Comparison of ENCODE assay signal across 12 mouse cellular contexts in the genomic region with DNA sequence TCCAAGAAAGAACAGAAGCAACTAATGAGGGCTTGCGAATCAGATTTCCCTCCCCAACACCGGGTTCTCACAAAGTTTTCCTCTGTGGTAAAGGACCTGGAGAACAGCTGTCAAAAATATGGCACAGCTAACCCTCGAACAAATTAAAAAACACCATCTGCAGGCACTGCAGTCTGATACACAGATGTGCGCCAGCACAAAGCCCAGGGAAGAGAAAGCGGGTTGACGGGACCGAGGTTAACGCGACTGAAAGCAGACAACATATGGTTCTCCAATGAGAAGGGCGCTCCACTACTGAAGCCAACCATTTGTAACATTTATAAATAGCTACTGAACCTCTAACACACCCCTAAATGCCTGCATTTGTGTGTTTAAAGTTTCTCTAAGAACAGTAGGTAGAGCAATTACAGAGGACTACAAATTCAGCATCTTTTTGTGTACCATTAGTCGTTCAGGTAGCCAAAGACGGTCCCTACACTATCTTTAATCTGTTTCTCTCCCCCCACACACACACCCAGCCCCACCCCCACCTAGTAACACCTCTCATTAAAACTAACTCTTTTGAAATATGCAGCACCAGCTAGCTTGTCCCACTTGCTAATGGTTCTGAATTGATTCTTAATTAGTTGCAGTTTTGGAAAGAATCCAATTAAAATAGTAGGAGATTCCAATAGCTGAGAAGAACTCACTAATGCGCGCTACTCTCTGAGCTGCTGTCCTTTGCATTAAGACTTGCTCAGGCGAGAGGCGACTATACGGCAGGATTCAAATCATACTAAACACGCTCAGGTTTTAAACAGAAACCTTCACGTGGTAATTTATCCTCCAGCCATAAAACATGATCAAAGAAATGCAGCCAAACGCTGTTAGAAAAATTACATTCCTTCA.
A peak's percentile ranks its signal among the peaks of the same experiment; 100 is the strongest.
DNase-seq lines count a peak whose midpoint lies in the region; ATAC-seq lines count a peak whose summit lies in the region.
"Had no signal": no experiment of that assay in that cellular context is flagged by ENCODE, and none has a peak within 500 bp of the region (broad histone marks: within the 10 kb centered on the region; RNA-seq: fewer than 3 reads in every experiment).

No protein-coding gene starts in this region.

- no peaks in the 10 kb centered on the region for H3K36me3 ChIP-seq in midbrain, embryonic 11.5 days (ENCODE audit: control insufficient read depth, insufficient read depth, low read length)
- H3K36me3 ChIP-seq in midbrain, embryonic 10.5 days: no peaks in the 10 kb centered on the region
- no peaks in the 10 kb centered on the region for H3K36me3 ChIP-seq in hindbrain, embryonic 14.5 days (replicated peaks; ENCODE audit: control insufficient read depth, insufficient read depth)
- H3K36me3 ChIP-seq in midbrain, embryonic 14.5 days (ENCODE audit: control insufficient read depth, insufficient read depth, low read length): no peaks in the 10 kb centered on the region

- H3K9ac ChIP-seq in midbrain, embryonic 11.5 days (ENCODE audit: low read length): no peak overlapping the region
- peak overlapping the region; percentile 36; the same call in 1 of the 2 replicates for H3K9ac ChIP-seq in hindbrain, embryonic 14.5 days
- no peak overlapping the region for H3K9ac ChIP-seq in midbrain, embryonic 14.5 days (replicated peaks; ENCODE audit: low read length)
- H3K9ac ChIP-seq: liver, embryonic 14.5 days had no signal

- H3K4me1 ChIP-seq in midbrain, embryonic 11.5 days (ENCODE audit: control insufficient read depth, insufficient read depth, low read length): peaks cover 7% of the 10 kb centered on the region; the same call in 1 of the 2 replicates
- H3K4me1 ChIP-seq in midbrain, embryonic 10.5 days: peaks cover 33% of the 10 kb centered on the region
- H3K4me1 ChIP-seq in hindbrain, embryonic 14.5 days (replicated peaks; ENCODE audit: control insufficient read depth, insufficient read depth, low read length): peaks cover 37% of the 10 kb centered on the region
- H3K4me1 ChIP-seq in midbrain, embryonic 14.5 days (ENCODE audit: control insufficient read depth, insufficient read depth, low read length): peaks cover 34% of the 10 kb centered on the region

- H3K4me3 ChIP-seq in midbrain, embryonic 11.5 days (ENCODE audit: low read depth, low read length): no peak overlapping the region
- no peak overlapping the region for H3K4me3 ChIP-seq in midbrain, embryonic 10.5 days
- no peak overlapping the region for H3K4me3 ChIP-seq in hindbrain, embryonic 14.5 days (replicated peaks; ENCODE audit: low read length)
- H3K4me3 ChIP-seq in midbrain, embryonic 14.5 days (replicated peaks; ENCODE audit: low read depth, low read length): no peak overlapping the region

- H3K9me3 ChIP-seq in midbrain, embryonic 11.5 days (ENCODE audit: control insufficient read depth, low read length): no peaks in the 10 kb centered on the region
- no peaks in the 10 kb centered on the region for H3K9me3 ChIP-seq in midbrain, embryonic 10.5 days (replicated peaks)
- H3K9me3 ChIP-seq in hindbrain, embryonic 14.5 days (ENCODE audit: control insufficient read depth, low read length): no peaks in the 10 kb centered on the region
- no peaks in the 10 kb centered on the region for H3K9me3 ChIP-seq in midbrain, embryonic 14.5 days (ENCODE audit: control insufficient read depth, low read length)

- no peak for DNase-seq in midbrain, embryonic 11.5 days (ENCODE audit: low spot score, missing footprints)
- DNase-seq in midbrain, embryonic 10.5 days (ENCODE audit: low spot score): no peak
- no peak for DNase-seq in hindbrain, embryonic 14.5 days (ENCODE audit: low spot score)
- DNase-seq in midbrain, embryonic 14.5 days: peak; percentile 57
- DNase-seq in layer of hippocampus, postnatal 25 days (ENCODE audit: extremely low spot score in 1 of 2, low spot score in 1 of 2): no peak
- DNase-seq in left cerebral cortex, postnatal 36 days (ENCODE audit: low spot score in 2 of 2): no peak
- no peak for DNase-seq in urinary bladder, postnatal 25 days (ENCODE audit: low spot score)
- DNase-seq in adrenal gland, postnatal 10 days: no peak
- DNase-seq: adrenal gland, postnatal 14 days; cerebellum, adult 11 months; heart, postnatal 36 days had no signal

- 83% methylated on average over 20 of the region's 20 CpGs for WGBS in midbrain, embryonic 11.5 days
- WGBS in midbrain, embryonic 10.5 days: 86% methylated on average over 20 of the region's 20 CpGs
- WGBS in hindbrain, embryonic 14.5 days: 46% methylated on average over 20 of the region's 20 CpGs
- 58% methylated on average over 20 of the region's 20 CpGs for WGBS in midbrain, embryonic 14.5 days

- no peak overlapping the region for H3K4me2 ChIP-seq in midbrain, embryonic 11.5 days
- H3K4me2 ChIP-seq in hindbrain, embryonic 14.5 days (replicated peaks): peak overlapping the region; percentile 17; the same call in 1 of the 2 replicates
- peak overlapping the region; percentile 17; the same call in 1 of the 2 replicates for H3K4me2 ChIP-seq in midbrain, embryonic 14.5 days (ENCODE audit: low read length)

- ATAC-seq in midbrain, embryonic 11.5 days (ENCODE audit: low FRiP score): no peak
- ATAC-seq in hindbrain, embryonic 14.5 days (ENCODE audit: low FRiP score): peak; percentile 46; the same call in 1 of the 2 replicates
- ATAC-seq in midbrain, embryonic 14.5 days (ENCODE audit: low FRiP score, low TSS enrichment): no peak; the same call in 1 of the 2 replicates

- no peaks in the 10 kb centered on the region for H3K27me3 ChIP-seq in midbrain, embryonic 11.5 days (ENCODE audit: control insufficient read depth, insufficient read depth, low read length)
- no peaks in the 10 kb centered on the region for H3K27me3 ChIP-seq in midbrain, embryonic 10.5 days (ENCODE audit: low read depth, poor library complexity, severe bottlenecking)
- H3K27me3 ChIP-seq in hindbrain, embryonic 14.5 days (ENCODE audit: control insufficient read depth, insufficient read depth, low read length): no peaks in the 10 kb centered on the region
- H3K27me3 ChIP-seq in midbrain, embryonic 14.5 days (ENCODE audit: control insufficient read depth, insufficient read depth, low read length): no peaks in the 10 kb centered on the region

- intact Hi-C loops in left cerebral cortex, postnatal 36 days (cut with DNase I): no loop called here

- peak overlapping the region; percentile 15; the same call in 1 of the 2 replicates for H3K27ac ChIP-seq in midbrain, embryonic 11.5 days (ENCODE audit: low read depth, low read length)
- H3K27ac ChIP-seq in midbrain, embryonic 10.5 days (replicated peaks): no peak overlapping the region; the same call in 1 of the 2 replicates
- peak overlapping the region; percentile 88 for H3K27ac ChIP-seq in hindbrain, embryonic 14.5 days
- peak overlapping the region; percentile 86 for H3K27ac ChIP-seq in midbrain, embryonic 14.5 days (replicated peaks; ENCODE audit: low read depth, low read length)
- H3K27ac ChIP-seq: liver, embryonic 14.5 days had no signal
